Mouse (Mus musculus): ENCODE data around the gene Calr.
"Not testable (repeated sequence)": the region's sequence is repeated elsewhere in the genome, so short reads cannot be mapped to it uniquely, and the experiment has no call there.

The Calr gene

GRCm38 (mm10) chr8:84844397-84845070 lies 2.2 kb downstream of the Calr start:
- DNase-seq, result no peak

DNA sequence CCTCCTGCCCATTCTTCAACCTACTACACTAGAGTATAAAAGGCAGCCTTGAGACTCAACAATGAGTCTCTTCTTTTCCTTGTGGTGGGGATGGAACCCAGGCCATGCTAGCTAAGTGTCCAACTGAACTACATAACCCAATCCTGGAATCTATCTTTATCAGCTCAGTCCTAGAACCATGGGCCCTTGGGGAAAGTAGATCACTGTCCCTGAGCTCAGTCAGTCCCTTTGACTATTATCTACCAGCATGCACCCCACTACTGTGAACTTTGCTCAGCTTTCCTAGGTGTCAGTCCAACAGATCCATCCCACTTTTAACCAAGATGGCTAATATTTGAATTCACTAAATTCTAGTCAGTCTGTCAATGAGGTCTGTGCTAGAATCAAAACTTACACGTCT lies 5.2 kb downstream of the Calr start:
- no peak for DNase-seq

- peak; percentile 94 for DNase-seq
Observed at GRCm38 (mm10) chr8:84840248-84840999, 6.3 kb downstream of the Calr start, which contains the start of gene Rad23a. Gene Rad23a, minus strand, starts transcription at chr8:84840665.

- DNase-seq, result no peak
Observed at GRCm38 (mm10) chr8:84839875-84840247, 6.9 kb downstream of the Calr start.

DNA sequence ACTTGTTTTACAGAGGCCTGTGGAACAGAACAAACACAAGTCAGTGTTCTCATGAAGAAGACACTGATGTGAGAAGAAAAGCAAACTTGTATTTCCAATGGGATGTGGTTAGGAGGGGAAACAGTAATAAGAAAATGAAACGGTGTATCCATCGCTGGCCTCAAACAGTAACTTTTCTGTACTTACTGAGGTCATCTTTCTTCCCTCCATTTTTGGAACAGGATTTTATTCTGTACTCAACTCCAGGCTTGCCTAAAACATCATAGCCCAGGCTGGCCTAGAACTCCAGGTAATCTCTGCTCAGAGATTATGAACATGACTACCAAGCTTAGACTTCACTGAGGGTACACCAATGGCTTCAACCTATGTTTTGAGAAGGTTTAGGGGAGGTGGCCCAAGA lies 7.3 kb downstream of the Calr start:
- DNase-seq, result no peak

DNA sequence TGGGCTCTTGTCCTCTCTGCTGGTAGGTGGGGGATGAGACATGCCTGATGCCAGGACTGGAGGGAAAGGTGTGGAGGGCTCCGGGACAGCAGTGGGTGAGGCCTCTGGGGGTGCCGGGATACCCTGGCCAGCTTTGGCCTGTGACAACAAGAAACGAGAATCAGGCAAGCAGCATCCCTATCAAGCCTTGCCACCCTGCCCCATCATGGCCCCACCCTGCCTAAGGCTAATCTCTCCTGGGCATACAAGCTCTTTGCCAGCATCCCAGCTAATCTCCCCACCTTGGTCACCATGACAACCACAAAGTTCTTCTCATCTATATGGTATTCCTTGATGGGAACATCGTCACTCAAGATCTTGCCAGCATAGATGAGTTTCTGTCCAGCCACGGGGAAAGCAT lies 8.2 kb downstream of the Calr start:
- DNase-seq, result no peak

DNA sequence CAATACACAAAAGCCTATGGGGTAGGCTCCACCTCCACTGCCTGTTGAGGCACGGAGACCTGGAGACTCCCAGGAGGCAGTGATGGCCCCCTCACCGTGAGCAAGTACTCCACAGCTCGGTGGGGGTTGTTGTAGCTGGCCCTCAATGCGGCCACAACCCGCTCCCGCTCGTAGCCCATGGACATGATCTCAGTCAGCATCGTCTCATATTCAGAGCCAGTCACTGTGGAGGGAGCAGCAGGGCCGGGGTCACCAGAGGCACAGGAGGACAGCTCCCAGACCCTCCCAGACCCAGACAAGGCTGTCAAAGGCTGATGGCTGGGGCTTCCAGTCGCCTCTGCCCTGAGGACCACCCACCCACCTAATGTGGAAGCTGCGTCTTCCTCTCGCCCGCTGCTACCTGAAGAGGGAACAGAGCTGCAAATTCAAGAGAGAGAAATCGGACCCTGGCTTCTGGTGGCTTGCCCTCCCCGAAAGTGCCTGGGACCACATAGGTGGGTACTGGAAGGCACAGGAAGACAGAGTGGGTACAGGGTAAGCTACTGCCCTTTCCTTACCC lies 8.7 kb downstream of the Calr start:
- DNase-seq, result no peak

GRCm38 (mm10) chr8:84837149-84837911 lies 9.4 kb downstream of the Calr start:
- DNase-seq, result no peak

DNA sequence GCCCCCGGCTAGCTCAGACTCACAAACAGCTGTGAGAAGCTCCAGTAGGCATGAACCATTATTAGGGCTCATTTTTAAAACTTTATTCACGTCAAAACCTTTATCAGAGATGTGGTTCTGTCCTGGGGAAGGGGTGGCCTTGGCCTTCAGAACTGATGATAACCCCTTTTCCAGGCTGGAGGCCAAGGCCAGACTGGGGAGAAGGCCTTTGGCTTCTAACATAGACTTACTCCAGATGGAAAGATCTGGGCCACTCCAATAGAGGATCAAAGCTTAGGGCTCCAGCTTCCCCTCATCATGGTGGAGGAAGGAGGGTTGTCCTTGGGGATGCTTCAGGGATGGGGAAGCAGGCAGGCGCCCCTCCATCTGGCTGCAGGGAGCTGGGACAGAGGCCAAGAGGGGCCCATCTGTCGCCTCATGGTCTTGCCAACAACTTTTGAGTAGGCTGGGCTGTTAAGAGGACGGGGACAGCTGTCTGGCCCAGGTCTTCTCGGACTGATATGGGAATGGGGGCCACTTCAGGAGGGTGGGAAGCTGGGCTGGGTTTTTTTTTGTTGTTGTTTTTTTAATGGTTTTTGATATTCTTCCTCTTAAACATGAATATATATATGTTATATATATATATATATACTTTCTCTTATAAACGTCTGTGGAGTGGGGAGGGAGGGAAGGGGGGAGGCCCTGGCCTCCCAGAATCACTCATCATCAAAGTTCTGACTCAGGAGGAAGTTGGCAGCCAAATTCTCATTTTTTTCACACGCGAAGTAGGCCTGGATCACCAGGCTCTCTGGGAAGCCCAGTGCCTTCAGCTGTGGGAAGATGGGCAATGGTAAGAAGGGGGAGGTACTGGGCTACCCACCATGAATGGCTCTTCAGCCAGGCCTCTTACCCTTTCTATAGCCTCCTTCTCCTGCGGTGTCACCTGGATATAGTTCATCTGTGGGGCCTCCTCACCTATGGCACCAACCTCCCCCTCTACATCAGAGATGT lies 11.6 kb downstream of the Calr start:
- peak; percentile 41 for DNase-seq

DNA sequence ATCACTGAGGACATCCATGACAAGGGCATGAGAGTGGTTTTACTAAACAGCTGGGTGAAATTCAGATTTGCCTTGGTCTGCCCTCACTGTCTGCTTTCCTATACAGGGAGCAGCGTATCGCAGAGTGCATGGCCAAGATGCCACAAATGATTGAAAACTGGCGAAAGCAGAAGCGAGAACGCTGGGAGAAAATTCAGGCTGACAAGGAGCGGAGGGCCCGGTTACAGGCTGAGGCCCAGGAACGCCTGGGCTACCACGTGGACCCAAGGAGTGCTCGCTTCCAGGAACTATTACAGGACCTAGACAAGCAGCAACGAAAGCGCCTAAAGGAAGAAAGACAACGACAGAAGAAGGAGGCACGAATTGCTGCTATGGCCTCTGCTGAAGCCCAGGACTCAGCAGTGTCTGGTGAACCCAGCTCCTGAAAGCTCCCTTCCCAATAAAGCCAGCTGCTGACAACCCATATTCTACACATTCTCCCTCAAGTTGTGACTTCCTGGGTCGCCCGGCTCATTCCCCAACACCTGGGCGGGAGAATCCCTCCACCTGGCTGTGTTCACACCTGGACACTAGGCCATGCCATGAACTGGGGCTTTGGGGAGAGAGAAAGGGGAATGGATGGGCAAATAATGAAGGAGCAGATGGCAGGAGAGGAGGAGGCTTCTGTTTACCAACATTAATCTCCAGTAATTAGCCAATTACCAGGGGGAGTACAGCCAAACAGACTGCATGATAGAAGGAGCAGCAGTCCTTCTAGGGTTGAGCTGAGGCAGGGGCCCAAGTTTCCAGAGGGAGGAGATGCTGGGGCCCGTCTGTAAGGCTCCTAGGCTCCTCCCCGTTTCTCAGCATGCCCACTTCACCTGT lies 12.5 kb downstream of the Calr start:
- no peak for DNase-seq

DNA sequence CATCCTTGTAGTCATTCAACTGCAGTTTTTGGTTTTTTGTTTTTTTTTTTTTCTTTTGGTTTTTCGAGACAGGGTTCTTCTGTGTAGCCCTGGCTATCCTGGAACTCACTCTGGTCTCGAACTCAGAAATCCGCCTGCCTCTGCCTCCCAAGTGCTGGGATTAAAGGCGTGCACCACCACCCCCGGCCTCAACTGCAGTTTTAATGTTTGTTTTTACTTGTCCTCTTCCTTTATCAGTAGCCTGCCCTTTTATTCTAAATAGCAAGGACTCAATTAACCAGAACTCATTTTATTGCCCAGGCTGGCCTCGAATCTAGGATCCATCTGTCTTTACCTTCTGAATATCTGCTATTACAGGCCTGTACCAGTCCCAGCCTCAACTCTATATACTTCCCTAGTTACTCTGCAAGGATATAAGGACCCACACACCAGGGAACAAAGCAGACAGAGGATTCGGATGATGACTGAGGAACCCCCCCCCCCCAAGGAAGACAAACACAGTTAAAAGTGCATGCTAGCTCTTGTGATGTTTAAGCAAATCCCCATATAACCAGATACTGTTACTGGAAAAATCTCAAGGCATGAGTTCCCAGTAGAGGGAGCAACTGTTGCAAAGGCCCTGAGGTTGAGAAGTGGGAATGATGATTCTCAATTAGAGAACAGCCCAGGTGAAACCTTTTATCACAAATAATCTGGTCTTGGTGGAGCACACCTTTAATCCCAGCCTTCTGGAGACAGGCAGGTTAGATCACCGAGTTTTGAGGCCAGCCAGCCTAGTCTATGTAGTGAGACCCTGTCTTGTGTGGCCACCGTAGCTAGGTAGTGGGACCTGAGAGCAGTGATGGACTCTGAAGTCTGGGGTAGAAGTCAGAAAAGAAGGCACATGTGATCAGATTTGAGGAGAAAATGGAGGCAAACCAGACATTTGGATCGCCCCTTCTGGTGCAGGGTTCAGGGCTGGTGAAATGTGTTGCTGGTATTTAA lies 13.7 kb downstream of the Calr start:
- DNase-seq, result no peak

GRCm38 (mm10) chr8:84832034-84832717 lies 14.6 kb downstream of the Calr start:
- peak; percentile 81 for DNase-seq

DNA sequence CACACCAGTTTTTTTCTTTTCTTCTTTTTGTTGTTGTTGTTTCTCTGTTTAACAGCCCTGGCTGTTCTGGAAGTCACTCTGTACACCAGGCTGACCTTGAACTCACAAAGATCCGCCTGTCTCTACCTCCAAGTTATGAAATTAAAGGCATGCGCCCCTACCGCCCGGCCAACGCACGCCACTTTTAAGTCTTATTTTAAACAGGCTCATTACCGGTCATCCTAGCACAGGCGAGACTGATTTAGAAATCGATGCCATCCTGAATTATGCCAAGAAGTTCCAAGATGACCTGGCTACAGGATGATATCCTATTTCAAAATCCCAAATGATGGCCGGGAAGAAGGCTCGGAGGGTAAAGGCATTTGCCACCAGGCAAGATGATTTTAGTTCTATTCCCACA lies 15.2 kb downstream of the Calr start, which contains the start of gene Gadd45gip1:
Gadd45gip1 (plus strand) TSS at position 33 of the 400 bp plus-strand sequence.
- DNase-seq, result peak; percentile 47

GRCm38 (mm10) chr8:84826518-84826917 lies 20.2 kb downstream of the Calr start:
- DNase-seq, result not testable (repeated sequence)

DNA sequence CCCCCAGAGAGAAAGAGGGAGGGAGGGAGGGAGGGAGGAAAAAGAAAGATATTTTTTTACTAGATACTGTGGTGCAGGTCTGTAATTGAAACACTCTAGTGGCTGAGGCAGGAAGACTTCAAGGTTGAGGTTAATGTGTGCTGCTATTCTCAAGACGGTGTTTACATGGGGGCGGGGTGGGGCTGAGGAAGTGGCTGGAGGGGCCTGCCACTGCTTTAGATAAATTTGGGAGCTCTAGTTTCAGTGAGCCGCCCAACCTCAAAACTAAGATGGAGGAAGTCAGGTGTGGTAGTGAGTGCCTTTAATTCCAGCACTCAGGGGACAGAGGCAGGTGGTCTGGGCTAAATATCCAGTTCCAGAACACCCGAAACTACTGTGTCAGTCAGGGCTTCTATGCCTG lies 21.1 kb downstream of the Calr start:
- DNase-seq, result no peak

- peak; percentile 70 for DNase-seq
Observed at GRCm38 (mm10) chr8:84823653-84824052, 23.1 kb downstream of the Calr start.

GRCm38 (mm10) chr8:84822723-84823122 lies 24.0 kb downstream of the Calr start, which contains the start of gene Dand5:
Gene Dand5, minus strand, starts transcription at chr8:84822823.
- no peak for DNase-seq

- no peak for DNase-seq
Observed at GRCm38 (mm10) chr8:84816117-84816516, 30.6 kb downstream of the Calr start.

DNA sequence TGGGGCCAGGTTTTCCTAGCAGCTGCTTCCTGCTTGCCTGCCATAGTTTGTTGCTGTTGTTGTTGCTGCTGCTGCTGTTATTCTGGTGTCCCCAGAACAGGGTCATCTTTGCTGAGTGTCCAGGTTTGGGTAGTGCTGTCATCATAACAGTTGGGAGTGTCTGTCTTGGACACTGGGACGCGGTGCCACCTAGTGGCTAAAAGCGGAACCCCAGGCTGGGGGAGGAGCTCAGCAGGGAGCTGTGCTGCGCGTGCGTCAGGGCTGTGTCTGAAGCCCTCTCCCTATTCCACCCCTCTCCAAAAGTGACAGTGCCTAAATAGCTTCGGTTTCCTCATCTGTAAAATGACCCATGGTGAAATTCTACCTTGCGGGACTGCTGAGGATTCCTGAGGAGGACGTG lies 31.2 kb downstream of the Calr start:
- peak; percentile 98 for DNase-seq
